Mouse (Mus musculus) thymus, postnatal 0 days (tissue): ENCODE measurements around the gene Pfkp. TPM values are rescaled to one million over a fixed set of nuclear protein-coding genes. Genes with fewer than 3 reads are reported as not detected.
A peak's percentile ranks its signal among the peaks of the same experiment; 100 is the strongest.

ENCODE experiments used
- DNase-seq: peaks from one replicate; pipeline ENCODE4 v3.0.0-alpha.2; 2015; ENCODE audit warnings: low spot score
- polyA plus RNA-seq: library from polyadenylated mRNA; unstranded; fragments of >200 nt; fragmentation: Nextera tagmentation; extraction: Ambion mirVana; gene quantifications from 2 replicates; pipeline ENCODE4 v1.2.1, GENCODE M21; 2015

Gene Pfkp
- 61.7 and 67.7 TPM in 2 replicates for polyA plus RNA-seq

- DNase-seq, result peak; percentile 93
These were observed at the start of gene Pfkp for GRCm38 (mm10) chr13:6648669-6649233. TSS of gene Pfkp (minus strand) at chr13:6648777.

- DNase-seq, result no peak
These were observed 42.0 kb upstream of the Pfkp start for GRCm38 (mm10) chr13:6690607-6691006.

GRCm38 (mm10) chr13:6689962-6690361 lies 41.4 kb upstream of the Pfkp start:
- peak; percentile 72 for DNase-seq

GRCm38 (mm10) chr13:6688790-6689433 lies 40.3 kb upstream of the Pfkp start:
- peak; percentile 48 for DNase-seq

- no peak for DNase-seq
These were observed 18.3 kb upstream of the Pfkp start for GRCm38 (mm10) chr13:6666887-6667286.

GRCm38 (mm10) chr13:6665506-6665905 lies 16.9 kb upstream of the Pfkp start:
- no peak for DNase-seq

GRCm38 (mm10) chr13:6664216-6664615 lies 15.6 kb upstream of the Pfkp start:
- DNase-seq, result no peak

- no peak for DNase-seq
These were observed 10.7 kb upstream of the Pfkp start for GRCm38 (mm10) chr13:6659314-6659713.

GRCm38 (mm10) chr13:6657300-6657699 lies 8.7 kb upstream of the Pfkp start:
- DNase-seq, result no peak

GRCm38 (mm10) chr13:6649542-6649941 lies 965 bp upstream of the Pfkp start:
- DNase-seq, result peak; percentile 35

- DNase-seq, result no peak
These were observed 447 bp downstream of the Pfkp start for GRCm38 (mm10) chr13:6647992-6648668.

GRCm38 (mm10) chr13:6647067-6647991 lies 1.2 kb downstream of the Pfkp start:
- DNase-seq, result peak; percentile 94

GRCm38 (mm10) chr13:6646674-6647066 lies 1.9 kb downstream of the Pfkp start:
- no peak for DNase-seq

- no peak for DNase-seq
These were observed 2.3 kb downstream of the Pfkp start for GRCm38 (mm10) chr13:6646266-6646665.

GRCm38 (mm10) chr13:6643968-6644367 lies 4.6 kb downstream of the Pfkp start:
- DNase-seq, result no peak

GRCm38 (mm10) chr13:6643026-6643425 lies 5.6 kb downstream of the Pfkp start:
- DNase-seq, result no peak

- no peak for DNase-seq
These were observed 6.1 kb downstream of the Pfkp start for GRCm38 (mm10) chr13:6642453-6642852.

GRCm38 (mm10) chr13:6641497-6641896 lies 7.1 kb downstream of the Pfkp start:
- DNase-seq, result no peak

- DNase-seq, result no peak
These were observed 9.0 kb downstream of the Pfkp start for GRCm38 (mm10) chr13:6639507-6640030.

GRCm38 (mm10) chr13:6638976-6639375 lies 9.6 kb downstream of the Pfkp start:
- no peak for DNase-seq

GRCm38 (mm10) chr13:6638425-6638824 lies 10.2 kb downstream of the Pfkp start:
- no peak for DNase-seq
